Mouse (Mus musculus) CH12.LX (cell line): Measurements from ENCODE around the gene Dock11. TPM values are rescaled to one million over a fixed set of nuclear protein-coding genes. Genes with fewer than 3 reads are reported as not detected.

Experiments
- DNase-seq: peaks from one replicate; pipeline ENCODE4 v3.0.0-alpha.2; 2013; ENCODE audit errors: extremely low read depth
- H3K27ac ChIP-seq: 2 replicates; pipeline ENCODE4 v1.5.1; 2012; ENCODE audit warnings: low read depth, mild to moderate bottlenecking, control low read depth, moderate library complexity; ENCODE audit not compliant: insufficient read depth
- H3K27me3 ChIP-seq: replicated peaks from 2 replicates; pipeline ENCODE3; 2012; ENCODE audit warnings: inconsistent platforms
- H3K36me3 ChIP-seq, 2 experiments: replicated peaks in 1 of 2; 2 replicates each; pipeline versions ENCODE3 to v1.6.1; 2012; ENCODE audit warnings: inconsistent platforms in 1 of 2, low read length in 1 of 2, mild to moderate bottlenecking in 1 of 2, mixed read lengths in 1 of 2, moderate library complexity in 1 of 2; ENCODE audit not compliant: control insufficient read depth in 1 of 2, insufficient read depth in 1 of 2
- H3K4me1 ChIP-seq, 2 experiments: 2 replicates each; pipeline ENCODE4 v1.6.1; 2012; ENCODE audit warnings: inconsistent platforms in 1 of 2, moderate library complexity in 1 of 2; ENCODE audit not compliant: insufficient read depth in 2 of 2, control insufficient read depth in 1 of 2
- H3K4me2 ChIP-seq: 2 replicates; pipeline ENCODE4 v1.6.1; 2012; ENCODE audit warnings: low read depth, mild to moderate bottlenecking, control low read depth; ENCODE audit not compliant: poor library complexity, insufficient read depth, severe bottlenecking
- H3K4me3 ChIP-seq, 3 experiments: fragments of 150-350 bp in 1 of 3; sonication (generic) in 1 of 3; replicated peaks in 1 of 3; 2 replicates each; pipeline versions ENCODE3 to v1.5.1; 2011 to 2012; ENCODE audit warnings: low read depth in 2 of 3, low read length in 2 of 3, mild to moderate bottlenecking in 2 of 3, moderate library complexity in 2 of 3, control low read depth in 1 of 3, improper control_type of control experiment in 1 of 3, inconsistent platforms in 1 of 3, mixed read lengths in 1 of 3; ENCODE audit not compliant: poor library complexity in 1 of 3
- H3K79me2 ChIP-seq: replicated peaks from 2 replicates; pipeline ENCODE4 v1.6.1; 2012; ENCODE audit warnings: mild to moderate bottlenecking, moderate library complexity; ENCODE audit not compliant: control insufficient read depth, poor library complexity, insufficient read depth, severe bottlenecking; ENCODE audit errors: extremely low read depth
- H3K9ac ChIP-seq: 2 replicates; pipeline ENCODE4 v1.6.1; 2012; ENCODE audit warnings: low read depth, mild to moderate bottlenecking, control low read depth, moderate library complexity; ENCODE audit not compliant: insufficient read depth
- H3K9me3 ChIP-seq: replicated peaks from 2 replicates; pipeline ENCODE3; 2012; ENCODE audit warnings: low read length, inconsistent platforms, mixed read lengths
- BHLHE40 ChIP-seq: IDR thresholded peaks from 2 replicates; pipeline ENCODE4 v1.6.1; 2011; ENCODE audit warnings: mild to moderate bottlenecking, low read depth, low read length, improper control_type of control experiment
- CHD1 ChIP-seq: IDR thresholded peaks from 2 replicates; pipeline ENCODE4 v1.6.1; 2012; ENCODE audit warnings: low read depth, low read length, improper control_type of control experiment, inconsistent platforms
- CHD2 ChIP-seq: IDR thresholded peaks from 2 replicates; pipeline ENCODE4 v1.6.1; 2011; ENCODE audit warnings: low read length, improper control_type of control experiment
- E2F4 ChIP-seq: IDR thresholded peaks from 2 replicates; pipeline ENCODE4 v1.6.1; 2011; ENCODE audit warnings: low read depth, low read length, improper control_type of control experiment; ENCODE audit not compliant: insufficient replicate concordance
- ELF1 ChIP-seq: IDR thresholded peaks from 2 replicates; pipeline ENCODE4 v1.6.1; 2014; ENCODE audit warnings: low read depth, mild to moderate bottlenecking, inconsistent platforms, low read length, improper control_type of control experiment
- ETS1 ChIP-seq: conservative IDR thresholded peaks from 2 replicates; pipeline ENCODE4 v1.6.1; 2012; ENCODE audit warnings: low read depth, mild to moderate bottlenecking, inconsistent platforms, low read length, improper control_type of control experiment, moderate library complexity
- GABPA ChIP-seq: IDR thresholded peaks from 2 replicates; pipeline ENCODE4 v1.6.1; 2012; ENCODE audit warnings: low read depth, low read length, improper control_type of control experiment, inconsistent platforms; ENCODE audit not compliant: insufficient replicate concordance
- HCFC1 ChIP-seq: IDR thresholded peaks from 2 replicates; pipeline ENCODE4 v1.6.1; 2012; ENCODE audit warnings: low read depth, mild to moderate bottlenecking, inconsistent platforms, low read length, improper control_type of control experiment
- JUN ChIP-seq: IDR thresholded peaks from 2 replicates; pipeline ENCODE4 v1.6.1; 2011; ENCODE audit warnings: low read depth, mild to moderate bottlenecking, low read length, improper control_type of control experiment, moderate library complexity; ENCODE audit not compliant: insufficient read depth
- JUND ChIP-seq: conservative IDR thresholded peaks from 2 replicates; pipeline ENCODE4 v1.6.1; 2011; ENCODE audit warnings: low read depth, low read length, improper control_type of control experiment
- MAFK ChIP-seq: IDR thresholded peaks from 2 replicates; pipeline ENCODE4 v1.6.1; 2011; ENCODE audit warnings: low read length, improper control_type of control experiment; ENCODE audit not compliant: insufficient replicate concordance
- MAX ChIP-seq: IDR thresholded peaks from 2 replicates; pipeline ENCODE4 v1.6.1; 2011; ENCODE audit warnings: low read length, improper control_type of control experiment
- MAZ ChIP-seq: IDR thresholded peaks from 2 replicates; pipeline ENCODE4 v1.6.1; 2012; ENCODE audit warnings: low read depth, mild to moderate bottlenecking, inconsistent platforms, low read length, improper control_type of control experiment, moderate library complexity
- MEF2A ChIP-seq: IDR thresholded peaks from 2 replicates; pipeline ENCODE4 v1.6.1; 2014; ENCODE audit warnings: low read depth, mild to moderate bottlenecking, inconsistent platforms, low read length, improper control_type of control experiment, borderline replicate concordance
- MXI1 ChIP-seq: IDR thresholded peaks from 2 replicates; pipeline ENCODE4 v1.6.1; 2011; ENCODE audit warnings: mild to moderate bottlenecking, low read depth, low read length, improper control_type of control experiment
- MYC ChIP-seq: IDR thresholded peaks from 2 replicates; pipeline ENCODE4 v1.6.1; 2011; ENCODE audit warnings: low read depth, mild to moderate bottlenecking, improper control_type of control experiment, low read length
- NELFE ChIP-seq: IDR thresholded peaks from 2 replicates; pipeline ENCODE4 v1.6.1; 2011; ENCODE audit warnings: low read depth, low read length, improper control_type of control experiment
- NRF1 ChIP-seq: IDR thresholded peaks from 2 replicates; pipeline ENCODE4 v1.6.1; 2014; ENCODE audit warnings: low read depth, mild to moderate bottlenecking, inconsistent platforms, low read length, improper control_type of control experiment, moderate library complexity
- POLR2A ChIP-seq: IDR thresholded peaks from 2 replicates; pipeline ENCODE4 v1.6.1; 2011; ENCODE audit warnings: low read depth, mild to moderate bottlenecking, improper control_type of control experiment, low read length
- RCOR1 ChIP-seq: conservative IDR thresholded peaks from 2 replicates; pipeline ENCODE4 v1.6.1; 2012; ENCODE audit warnings: low read depth, mild to moderate bottlenecking, inconsistent platforms, low read length, improper control_type of control experiment
- SMC3 ChIP-seq: IDR thresholded peaks from 2 replicates; pipeline ENCODE4 v1.6.1; 2011; ENCODE audit warnings: low read depth, low read length, improper control_type of control experiment
- TBP ChIP-seq: conservative IDR thresholded peaks from 2 replicates; pipeline ENCODE4 v1.6.1; 2011; ENCODE audit warnings: low read depth, low read length, improper control_type of control experiment
- TCF12 ChIP-seq: IDR thresholded peaks from 2 replicates; pipeline ENCODE4 v1.6.1; 2014; ENCODE audit warnings: low read depth, mild to moderate bottlenecking, inconsistent platforms, low read length, improper control_type of control experiment
- UBTF ChIP-seq: IDR thresholded peaks from 2 replicates; pipeline ENCODE4 v1.6.1; 2012; ENCODE audit warnings: low read depth, mild to moderate bottlenecking, inconsistent platforms, low read length, improper control_type of control experiment, moderate library complexity
- USF2 ChIP-seq: conservative IDR thresholded peaks from 2 replicates; pipeline ENCODE4 v1.6.1; 2011; ENCODE audit warnings: low read depth, low read length, improper control_type of control experiment
- ZC3H11A ChIP-seq: IDR thresholded peaks from 2 replicates; pipeline ENCODE4 v1.6.1; 2012; ENCODE audit warnings: low read depth, mild to moderate bottlenecking, inconsistent platforms, low read length, improper control_type of control experiment
- ZMIZ1 ChIP-seq: IDR thresholded peaks from 2 replicates; pipeline ENCODE4 v1.6.1; 2012; ENCODE audit warnings: low read depth, mild to moderate bottlenecking, inconsistent platforms, low read length, improper control_type of control experiment
- ZNF384 ChIP-seq: IDR thresholded peaks from 2 replicates; pipeline ENCODE4 v1.6.1; 2012; ENCODE audit warnings: low read depth, low read length, improper control_type of control experiment, inconsistent platforms
- dilution Hi-C: fragments of 300-500 bp; cut with MboI; formaldehyde crosslinking; loops from 2 replicates; pipeline ENCODE4 v1.14.3; 2020; ENCODE audit warnings: low sequenced_read_pairs; ENCODE audit not compliant: extremely low pct_unique_long_range_greater_than_20kb, extremely low pct_ligation_motif_present
- in situ Hi-C: fragments of 300-500 bp; cut with MboI; formaldehyde crosslinking; loops from 3 replicates; pipeline ENCODE4 v1.14.3; 2019; ENCODE audit warnings: low sequenced_read_pairs, low pct_ligation_motif_present, low pct_unique_long_range_greater_than_20kb, mixed read lengths
- polyA plus RNA-seq: library from polyadenylated mRNA; unstranded; fragments of >175 nt; gene quantifications from 2 replicates; pipeline ENCODE4 v1.2.1, GENCODE M21; 2012; ENCODE audit warnings: low read depth; ENCODE audit not compliant: insufficient read length
- total RNA-seq, 2 experiments: library from RNA; depleted of rRNA; stranded (reverse); fragments of 300-350 nt in 1 of 2; fragments of >200 nt in 1 of 2; gene quantifications; 2 replicates each; pipeline ENCODE4 v1.2.3; 2012 to 2014

Gene Dock11
- total and polyA plus RNA-seq, 3 experiments = 25.4 to 47.6 (median 31.8) TPM

DNA sequence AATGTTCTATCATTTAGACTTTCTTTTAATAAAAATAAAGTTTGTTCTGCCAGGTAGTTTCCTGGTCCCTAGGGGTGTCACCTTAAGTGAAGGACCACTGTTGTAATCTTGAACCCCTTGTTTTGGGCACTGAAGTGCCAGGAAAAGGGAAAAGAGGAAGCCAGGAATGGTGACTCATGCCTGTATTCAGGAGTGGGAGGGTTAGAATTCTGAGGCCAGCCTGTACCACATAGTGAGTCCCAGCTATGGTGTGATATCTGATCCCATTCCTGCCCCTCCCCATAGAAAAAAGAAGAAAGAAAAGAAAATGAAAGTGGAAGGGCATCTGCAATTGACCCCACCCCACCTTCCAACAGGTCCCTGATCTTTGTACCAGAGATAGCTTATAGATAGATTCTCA lies 161.7 kb downstream of the Dock11 start:
- Histone ChIP-seq H3K27ac (no peak overlapping the region), H3K9me3 (no peaks in the 10 kb centered on the region), H3K4me2 (no peak overlapping the region), H3K79me2 (no peaks in the 10 kb centered on the region), H3K36me3 (peaks cover 0 to 16% of the 10 kb centered on the region in 2 experiments), H3K27me3 (no peaks in the 10 kb centered on the region), H3K4me1 (no peaks in the 10 kb centered on the region), H3K4me3 (no peak overlapping the region), H3K9ac (no peak overlapping the region)
- TF ChIP-seq JUND (no peak), RCOR1 (no peak), ZC3H11A (no peak), TBP (no peak), SMC3 (no peak), ELF1 (no peak), NRF1 (no peak), BHLHE40 (no peak), GABPA (no peak), ETS1 (no peak), JUN (no peak), MXI1 (no peak), MEF2A (no peak), CHD1 (no peak), NELFE (no peak), E2F4 (no peak), MYC (no peak), UBTF (no peak), TCF12 (no peak), POLR2A (no peak)
- no peak for DNase-seq
- dilution Hi-C loops (no loop called here), in situ Hi-C loops (no loop called here)

DNA sequence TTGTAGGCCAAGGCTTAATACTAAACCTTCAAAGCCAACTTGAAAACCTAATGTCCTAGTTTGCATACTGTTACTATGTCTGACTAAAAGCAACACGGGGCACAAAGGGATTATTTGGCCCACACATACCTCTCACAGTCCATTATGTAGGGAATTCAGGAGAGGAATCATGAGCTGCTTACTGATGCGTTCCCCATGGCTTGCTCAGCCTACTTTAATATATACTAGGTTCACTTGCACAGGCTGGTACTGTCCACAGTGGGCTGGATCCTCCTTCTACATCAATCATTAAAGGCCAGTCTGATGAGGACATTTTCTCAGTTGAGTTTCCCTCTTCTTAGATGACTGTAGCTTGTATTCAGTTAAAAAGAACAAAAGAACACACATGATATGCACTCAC lies 185.4 kb downstream of the Dock11 start:
- in situ Hi-C loops = no loop called here
- no peak overlapping the region for H3K9ac ChIP-seq
- no peak for DNase-seq
- H3K9me3 ChIP-seq = no peaks in the 10 kb centered on the region
- no peaks in the 10 kb centered on the region for H3K27me3 ChIP-seq
- H3K36me3 ChIP-seq = peaks cover 0 to 12% of the 10 kb centered on the region in 2 experiments
- TF ChIP-seq ZMIZ1 = no peak
- no peak for TF ChIP-seq MAFK
- no peak for TF ChIP-seq ZNF384
- TF ChIP-seq CHD2 = no peak
- no peak for TF ChIP-seq MAZ
- no peak for TF ChIP-seq USF2
- TF ChIP-seq GABPA = no peak
- TF ChIP-seq SMC3 = no peak
- no peak for TF ChIP-seq MAX
- TF ChIP-seq HCFC1 = no peak
- TF ChIP-seq, all 38 proteins: peak for 0
- dilution Hi-C loops = no loop called here
- H3K27ac ChIP-seq = no peak overlapping the region
- H3K4me1 ChIP-seq = peaks cover 0 to 12% of the 10 kb centered on the region in 2 experiments; a peak in 1 of 4 replicates
- H3K4me2 ChIP-seq = no peak overlapping the region
- no peak overlapping the region for H3K4me3 ChIP-seq
- no peaks in the 10 kb centered on the region for H3K79me2 ChIP-seq
